Mouse (Mus musculus) hematopoietic stem cell, adult 5-6 weeks (primary cell): ENCODE data around the gene Gm21988. TPM values are rescaled to one million over a fixed set of nuclear protein-coding genes. Genes with fewer than 3 reads are reported as not detected.

Experiments used
- ATAC-seq, 2 experiments: fragments of 125-278 bp in 1 of 2; replicated peaks in 1 of 2; 2 replicates each; pipeline ENCODE4 v1.8.0; 2016 to 2017; ENCODE audit warnings: inconsistent platforms in 2 of 2, mild to moderate bottlenecking in 2 of 2, moderate number of reproducible peaks in 2 of 2, low read depth in 1 of 2, moderate TSS enrichment in 1 of 2; ENCODE audit not compliant: low FRiP score in 2 of 2, poor library complexity in 2 of 2, severe bottlenecking in 2 of 2, insufficient read depth in 1 of 2, low TSS enrichment in 1 of 2
- total RNA-seq: library from RNA; stranded (forward); fragments of 172-1452, 232-1000 nt; gene quantifications from 2 replicates; pipeline ENCODE4 v1.2.3, GENCODE M21; 2017

Gene Gm21988
- total RNA-seq, 1 experiment from 2014 or later: 3.7 TPM

DNA sequence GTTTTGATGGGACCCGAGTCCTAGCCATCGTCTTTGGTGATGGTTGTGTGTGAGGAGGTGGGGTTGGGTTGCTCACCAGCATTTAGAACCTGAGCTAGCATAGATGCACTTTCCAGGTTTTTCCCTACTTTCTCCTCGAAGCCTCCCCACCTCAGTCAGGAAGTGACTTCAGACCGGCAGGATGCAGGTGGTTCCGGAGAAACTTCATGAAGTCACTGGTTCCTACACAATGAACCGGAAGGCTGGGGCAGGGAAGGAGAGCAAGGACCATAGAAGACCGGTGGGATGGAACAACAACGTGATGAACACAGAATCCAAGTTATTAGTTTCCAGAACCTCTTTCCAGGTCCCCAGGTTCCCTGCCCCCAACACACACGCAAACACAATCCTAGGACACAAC lies 15.9 kb downstream of the Gm21988 start:
- ATAC-seq: 0 out of 4 replicates have a peak, but pooled peaks of 1 of the 2 experiments have one; percentile 15

DNA sequence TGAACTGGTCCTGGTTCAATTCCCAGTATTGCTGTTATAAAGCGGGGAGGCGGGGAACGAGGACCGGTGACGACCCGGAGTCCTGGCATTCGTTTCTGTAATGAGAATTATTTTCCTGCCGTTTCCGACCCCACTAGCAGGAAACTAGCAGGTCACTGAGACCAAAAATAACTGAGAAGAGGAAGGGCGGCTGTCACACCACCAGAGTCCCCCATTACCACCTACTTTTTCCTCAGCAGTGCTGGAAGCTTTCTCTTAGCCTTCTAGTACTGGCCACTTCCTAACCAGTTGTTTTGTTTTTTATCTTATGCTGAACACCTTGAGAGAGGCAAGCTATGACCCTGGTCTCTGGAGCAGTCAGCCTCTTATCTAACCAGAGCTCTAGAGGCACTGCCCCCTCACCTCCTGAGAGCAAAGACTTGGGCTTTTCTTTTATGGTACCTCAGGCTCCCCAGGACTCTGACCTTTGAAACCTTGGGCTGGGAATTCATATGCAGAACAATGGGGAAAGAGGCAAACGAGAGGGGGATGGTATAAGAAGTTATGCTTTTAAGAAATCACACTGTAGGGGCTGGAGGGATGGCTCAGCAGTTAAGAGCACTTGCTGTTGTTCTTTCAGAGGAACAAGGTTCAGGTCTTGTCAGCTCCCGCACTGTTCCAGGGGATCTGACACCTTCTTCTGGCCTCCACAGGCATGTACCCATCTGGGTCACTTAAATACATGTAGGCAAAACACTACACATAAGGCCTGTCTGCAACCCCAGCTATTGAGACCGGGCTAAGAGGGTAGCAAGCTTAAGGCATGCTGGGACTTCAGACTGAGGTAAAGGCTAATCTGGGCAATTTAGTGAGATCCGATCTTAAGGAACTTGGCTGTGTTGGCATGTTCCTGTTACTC lies 17.8 kb downstream of the Gm21988 start:
- ATAC-seq: peak; percentile 4 to 29; a peak in 2 of 4 replicates

DNA sequence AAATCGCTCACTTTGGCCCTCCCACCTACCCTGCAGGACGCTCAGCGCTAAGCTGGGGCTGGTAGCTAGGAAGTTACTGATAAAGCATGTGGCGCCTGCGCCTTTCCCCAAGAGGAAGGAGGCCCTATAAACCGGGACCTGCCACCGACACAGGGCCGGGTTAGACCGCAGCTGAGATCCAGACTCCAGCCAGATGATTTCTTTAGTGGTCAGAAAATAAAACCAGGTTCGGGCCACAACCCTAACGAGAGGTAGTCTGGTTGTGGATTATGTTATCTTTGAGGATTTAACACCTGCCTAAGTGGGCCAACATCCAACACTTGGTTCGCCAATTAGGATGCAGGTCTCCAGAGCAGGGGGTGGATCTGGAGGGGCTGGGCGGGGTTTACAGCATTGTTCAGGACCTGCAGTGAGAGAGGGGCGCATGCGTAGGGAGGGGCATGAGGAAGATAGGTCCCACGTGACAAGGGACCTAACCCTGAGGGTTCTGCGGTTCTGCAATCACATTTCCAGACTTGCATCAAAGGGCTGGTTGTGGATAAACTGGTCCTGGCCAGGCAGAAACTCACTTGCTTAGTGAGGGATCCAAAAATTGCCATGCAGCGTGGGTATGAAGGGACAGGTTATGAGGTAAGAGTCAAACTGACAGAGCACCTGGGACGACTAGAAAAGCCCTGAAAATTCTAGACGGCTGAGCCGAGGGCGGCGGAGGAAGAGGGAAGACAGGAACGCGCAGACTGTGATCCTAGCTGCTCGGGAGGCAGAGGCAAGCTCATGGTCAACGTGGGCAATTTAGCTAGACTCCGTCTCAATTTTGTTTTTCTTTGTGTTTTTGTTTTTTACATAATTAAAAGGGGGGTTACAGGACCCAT lies 18.7 kb downstream of the Gm21988 start, which contains the start of gene Slc16a13:
Gene Slc16a13, minus strand, starts transcription at position 334 of the 872 bp plus-strand sequence.
- peak; percentile 78 to 84 for ATAC-seq

DNA sequence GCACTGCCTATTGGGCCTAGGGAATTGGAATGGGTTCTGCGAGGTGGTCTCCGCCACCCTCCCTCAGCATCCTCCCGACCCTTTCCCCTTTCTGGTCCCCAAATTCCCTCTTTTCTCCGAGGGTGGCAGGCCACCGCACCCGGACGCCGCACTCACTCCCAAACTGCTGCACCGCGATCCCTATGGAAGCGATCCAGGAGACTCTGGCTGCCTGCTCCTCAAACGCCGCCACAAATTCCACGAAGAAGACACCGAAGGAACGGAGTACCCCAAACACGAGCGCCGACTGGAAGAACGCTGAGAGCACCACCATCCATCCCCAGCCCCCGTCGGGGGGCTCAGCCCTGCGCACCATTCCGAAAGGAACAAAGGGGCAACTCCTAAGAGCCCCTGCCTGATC lies 19.3 kb downstream of the Gm21988 start:
- ATAC-seq: no peak

DNA sequence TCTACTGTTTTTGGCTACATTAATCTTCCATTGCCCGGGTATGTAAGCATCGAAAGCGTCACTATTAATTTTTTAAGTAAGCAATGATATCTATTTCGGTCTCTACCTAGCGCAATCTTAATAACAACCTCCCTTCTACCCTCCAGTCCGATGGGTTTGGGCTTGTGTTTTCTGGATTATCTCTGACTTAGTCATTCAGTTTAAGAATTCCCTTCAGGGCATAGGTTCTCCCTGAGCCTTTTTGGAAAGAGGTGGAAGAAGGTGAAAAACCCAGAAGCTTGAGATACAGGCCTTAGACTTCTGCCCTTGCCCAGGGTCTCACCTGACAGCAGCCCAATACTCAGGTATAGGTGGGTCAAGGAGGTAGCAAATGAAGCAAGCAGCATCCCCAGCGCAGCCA lies 19.8 kb downstream of the Gm21988 start:
- ATAC-seq: no peak

DNA sequence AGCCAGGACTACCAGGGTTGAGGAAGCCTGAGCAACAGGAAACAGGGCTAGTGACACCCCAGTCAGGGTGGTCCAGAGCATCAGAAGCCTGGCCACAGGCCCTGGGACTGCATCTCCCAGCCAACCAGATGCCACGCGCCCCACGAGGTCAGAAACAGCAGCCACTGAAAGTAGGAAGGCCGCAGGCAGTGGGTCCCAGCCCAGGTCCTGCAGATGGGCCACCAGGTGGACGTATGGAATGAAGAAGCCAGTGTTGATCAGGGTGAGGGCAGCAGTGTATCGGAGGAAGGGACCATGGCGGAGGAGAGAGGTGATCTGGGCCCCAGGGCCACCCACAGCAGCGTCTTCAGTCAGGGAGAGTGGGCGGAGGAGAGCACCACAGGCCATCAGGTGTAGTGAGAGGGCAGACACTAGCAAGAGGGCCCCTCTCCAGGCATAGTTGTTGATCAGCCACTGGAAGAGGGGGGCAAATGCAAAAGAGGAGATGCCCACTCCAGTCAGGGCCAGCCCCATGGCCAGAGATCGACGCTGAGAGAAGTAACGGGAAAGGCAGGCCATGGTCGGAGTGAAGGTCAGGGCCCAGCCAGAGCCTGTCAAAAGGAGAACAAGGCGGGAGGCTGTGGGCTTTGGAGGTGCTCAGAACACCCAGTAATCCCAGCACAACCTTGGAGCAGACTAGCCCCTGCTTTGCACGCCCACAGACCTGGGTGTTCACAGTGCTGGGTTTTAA lies 20.7 kb downstream of the Gm21988 start:
- ATAC-seq: no peak

DNA sequence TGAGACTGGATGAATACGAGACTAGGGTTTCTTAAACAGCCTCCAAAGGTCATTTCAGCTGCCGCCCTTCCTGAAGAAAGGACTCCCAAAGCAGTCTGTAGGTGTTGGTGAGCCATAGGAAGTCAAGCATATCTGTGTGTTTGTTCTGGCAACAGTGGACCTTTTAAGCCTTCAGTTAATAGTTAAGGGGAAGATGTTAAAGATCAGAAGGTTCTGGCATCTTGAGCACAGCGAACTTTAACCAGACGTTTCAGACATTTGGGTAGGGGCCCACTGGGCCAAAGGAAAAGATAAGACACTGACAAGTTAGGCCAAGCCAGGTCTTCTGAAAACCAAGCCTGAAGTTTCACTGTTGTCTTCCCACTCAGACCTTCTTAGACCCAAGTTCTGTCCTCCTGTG lies 21.6 kb downstream of the Gm21988 start:
- ATAC-seq: no peak

DNA sequence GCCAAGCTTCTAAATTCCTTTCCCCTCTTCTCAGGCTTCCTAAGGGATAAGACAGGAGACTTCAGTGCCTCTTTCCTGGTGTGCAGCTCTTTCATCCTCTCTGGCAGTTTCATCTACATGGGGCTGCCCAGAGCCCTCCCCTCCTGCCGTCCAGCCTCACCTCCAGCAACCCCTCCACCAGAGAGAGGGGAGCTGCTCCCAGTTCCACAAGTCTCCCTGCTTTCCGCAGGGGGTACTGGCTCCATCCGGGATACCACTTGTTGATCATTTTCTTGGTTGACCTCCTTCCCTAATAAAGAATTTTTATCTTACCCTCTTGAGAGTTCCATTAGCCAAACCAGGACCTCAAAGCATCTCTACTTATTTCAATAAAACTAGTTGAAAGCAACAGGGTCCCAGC lies 23.5 kb downstream of the Gm21988 start:
- ATAC-seq: no peak

DNA sequence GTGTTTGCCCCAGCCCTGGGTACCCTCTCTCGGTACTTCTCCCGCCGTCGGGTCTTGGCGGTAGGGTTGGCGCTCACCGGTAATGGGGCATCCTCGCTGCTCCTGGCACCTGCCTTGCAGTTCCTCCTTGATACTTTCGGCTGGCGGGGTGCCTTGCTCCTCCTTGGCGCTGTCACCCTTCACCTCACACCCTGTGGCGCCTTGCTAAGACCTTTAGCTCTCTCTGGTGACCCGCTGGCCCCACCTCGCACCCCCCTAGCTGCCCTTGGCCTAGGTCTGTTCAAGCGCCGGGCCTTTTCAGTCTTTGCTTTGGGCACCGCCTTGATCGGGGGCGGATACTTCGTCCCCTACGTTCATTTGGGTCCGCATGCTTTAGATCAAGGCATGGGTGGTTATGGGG lies 24.3 kb downstream of the Gm21988 start:
- ATAC-seq: 0 out of 4 replicates have a peak, but pooled peaks of 1 of the 2 experiments have one; percentile 3

DNA sequence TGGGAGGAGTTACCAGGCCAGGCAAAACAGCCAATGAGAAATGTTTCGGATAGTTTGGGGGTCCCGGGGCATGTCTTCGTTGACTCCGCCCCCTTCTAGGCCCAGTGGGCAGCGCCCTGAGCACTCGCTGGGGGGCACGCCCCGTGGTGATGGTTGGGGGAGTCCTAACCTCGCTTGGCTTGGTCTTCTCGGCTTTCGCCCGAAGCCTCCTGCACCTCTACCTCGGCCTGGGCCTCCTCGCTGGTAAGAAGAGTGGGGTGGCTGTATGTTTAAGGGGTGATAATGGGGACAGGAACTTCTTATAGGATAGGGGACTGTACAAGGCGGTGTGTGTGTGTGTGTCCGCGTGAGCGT lies 24.8 kb downstream of the Gm21988 start:
- ATAC-seq: 0 out of 4 replicates have a peak, but pooled peaks of 1 of the 2 experiments have one; percentile 5

DNA sequence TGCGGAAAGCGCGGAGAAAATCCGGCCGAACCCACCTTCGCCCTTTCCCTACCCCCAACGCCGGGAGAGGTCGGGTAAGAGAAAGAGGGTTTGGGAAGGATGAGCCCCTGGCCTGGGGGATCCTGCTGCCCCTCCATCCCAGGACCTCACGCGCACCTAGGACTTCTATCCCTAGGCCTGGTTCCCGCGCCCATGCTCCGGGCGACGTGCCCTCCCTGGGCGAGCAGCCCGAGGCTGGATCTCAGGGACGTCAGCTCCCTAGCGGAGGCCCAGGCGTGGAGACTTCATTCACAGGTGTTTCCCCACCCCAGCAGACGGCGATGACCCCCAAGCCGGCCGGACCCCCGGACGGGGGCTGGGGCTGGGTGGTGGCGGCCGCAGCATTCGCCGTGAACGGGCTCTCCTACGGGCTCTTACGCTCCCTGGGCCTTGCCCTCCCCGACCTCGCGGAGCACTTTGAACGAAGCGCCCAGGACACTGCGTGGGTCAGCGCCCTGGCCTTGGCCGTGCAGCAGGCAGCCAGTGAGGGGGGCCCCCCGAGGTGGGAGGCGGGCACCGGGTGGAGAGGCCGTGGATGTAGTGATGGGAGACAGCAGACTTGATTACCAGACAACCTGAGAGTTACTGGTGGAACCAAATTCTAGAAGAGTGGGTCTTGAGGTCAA lies 25.3 kb downstream of the Gm21988 start:
- ATAC-seq: no peak

DNA sequence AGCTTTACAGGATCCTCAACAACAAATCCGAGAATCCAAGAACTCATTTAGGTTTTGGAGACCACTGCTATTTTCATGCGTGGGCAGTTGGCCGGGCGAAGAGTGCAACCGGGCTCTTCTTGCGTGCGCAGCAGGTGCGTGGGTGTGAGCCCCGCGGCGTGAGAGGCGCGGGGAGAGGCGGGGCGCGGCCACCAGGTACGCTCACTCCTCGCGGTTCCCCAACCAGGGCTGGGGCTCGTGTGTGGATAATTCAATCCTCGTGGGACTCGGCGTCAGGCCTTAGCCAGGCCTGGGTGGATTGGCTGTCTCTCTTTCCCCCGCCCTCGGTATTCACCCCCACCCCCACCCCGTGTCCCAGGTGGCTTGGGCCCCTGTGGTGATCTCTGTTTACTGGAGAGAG lies 25.9 kb downstream of the Gm21988 start:
- no peak for ATAC-seq

DNA sequence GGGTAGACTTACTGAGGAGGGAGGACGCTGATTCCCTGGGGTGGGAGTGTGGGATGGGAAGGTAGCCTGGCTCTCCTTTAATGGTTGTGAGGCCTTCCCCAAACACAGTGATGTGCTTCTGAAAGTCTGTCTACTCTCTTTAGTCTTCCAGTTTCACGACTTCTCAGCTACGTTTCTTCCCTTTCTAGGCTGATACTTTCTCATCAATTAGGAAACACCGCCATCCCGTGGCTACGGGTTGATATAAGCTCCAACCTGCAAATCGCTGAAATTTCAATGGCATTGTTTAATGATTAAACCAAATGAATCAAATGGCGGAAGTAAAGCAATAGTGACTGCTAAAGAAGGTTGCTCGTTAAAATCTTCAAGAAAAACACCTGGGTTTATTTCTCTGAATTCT lies 26.7 kb downstream of the Gm21988 start:
- ATAC-seq: peak; percentile 49 to 59; a peak in 3 of 4 replicates

DNA sequence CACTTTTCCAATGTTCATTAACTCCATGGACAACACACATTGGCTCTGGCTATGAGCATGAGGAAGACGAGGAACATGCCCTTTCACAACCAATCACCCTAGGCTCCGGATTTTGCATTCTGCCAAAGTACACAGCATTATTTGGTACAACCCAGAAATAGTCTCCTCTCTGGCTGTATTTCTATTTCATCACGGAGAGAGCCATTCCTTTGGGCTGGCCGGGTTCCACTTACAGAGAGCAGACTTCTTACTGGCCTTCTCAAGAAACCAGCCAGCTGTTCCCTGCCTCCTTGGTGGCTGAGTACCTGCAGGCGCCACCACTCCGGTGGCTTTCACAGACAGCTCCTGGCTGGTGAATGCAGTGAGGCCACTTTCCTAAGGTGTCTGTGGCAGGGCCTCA lies 27.2 kb downstream of the Gm21988 start, which contains the start of gene Slc16a11:
Gene Slc16a11, plus strand, starts transcription at position 330 of the 400 bp plus-strand sequence.
- ATAC-seq: no peak

DNA sequence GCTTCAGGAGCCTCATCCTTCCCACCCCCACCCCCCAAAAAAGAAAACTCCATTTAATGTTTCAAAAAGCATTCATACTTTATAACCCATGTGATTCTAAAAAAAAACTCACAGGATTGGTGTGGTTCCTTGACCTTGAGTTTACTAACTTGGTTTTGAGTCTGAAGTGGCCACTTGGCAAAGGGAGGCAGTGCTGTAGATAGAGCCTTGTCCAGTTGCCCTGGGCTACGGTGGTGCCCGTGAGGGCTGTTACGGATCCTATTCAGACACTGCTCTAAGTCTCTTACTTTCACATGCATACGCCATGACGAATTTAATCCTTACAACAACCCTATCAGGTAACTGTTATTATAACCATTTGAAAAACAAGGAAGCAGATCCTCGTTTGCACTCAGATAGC lies 27.7 kb downstream of the Gm21988 start:
- ATAC-seq: no peak

DNA sequence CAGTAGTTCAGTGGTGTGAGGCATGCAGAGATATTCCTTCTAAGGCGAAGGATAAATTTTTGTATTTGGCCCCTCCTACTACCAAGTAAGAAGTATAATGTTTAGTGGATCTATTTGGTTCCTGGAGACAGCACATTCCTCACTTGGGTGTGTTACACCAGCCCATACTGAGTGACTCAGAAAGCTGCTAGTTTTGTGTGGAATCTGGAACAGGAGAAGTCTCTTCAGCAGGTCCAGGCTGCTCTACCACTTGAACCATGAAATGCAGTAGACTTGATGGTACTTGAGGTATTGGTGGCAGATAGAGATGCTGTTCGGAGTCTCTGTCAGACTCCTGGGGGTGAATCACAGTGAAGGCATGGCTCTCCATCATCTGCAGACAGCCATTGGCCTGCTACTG lies 28.9 kb downstream of the Gm21988 start:
- ATAC-seq: no peak
